Mouse (Mus musculus): ENCODE results near the gene Cacna2d2. TPM values are rescaled to one million over a fixed set of nuclear protein-coding genes. Genes with fewer than 3 reads are reported as not detected.

The Cacna2d2 gene
- polyA plus RNA-seq, 2 experiments from 2014 or later = 0.52 to 0.73 TPM

GRCm38 (mm10) chr9:107464130-107464529, 64.7 kb downstream of the Cacna2d2 start:
- ATAC-seq = no peak

GRCm38 (mm10) chr9:107465657-107466056, 66.2 kb downstream of the Cacna2d2 start:
- no peak for ATAC-seq

- ATAC-seq = no peak
Observed at GRCm38 (mm10) chr9:107469213-107469795, 69.9 kb downstream of the Cacna2d2 start.

- no peak for ATAC-seq
Observed at GRCm38 (mm10) chr9:107470427-107470826, 71.0 kb downstream of the Cacna2d2 start.

GRCm38 (mm10) chr9:107474016-107474415, 74.6 kb downstream of the Cacna2d2 start:
- no peak for ATAC-seq

GRCm38 (mm10) chr9:107478979-107479378, 79.6 kb downstream of the Cacna2d2 start:
- no peak for ATAC-seq

- no peak for ATAC-seq
Observed at GRCm38 (mm10) chr9:107479593-107479992, 80.2 kb downstream of the Cacna2d2 start.

- no peak for ATAC-seq
Observed at GRCm38 (mm10) chr9:107480477-107481069, 81.2 kb downstream of the Cacna2d2 start.

GRCm38 (mm10) chr9:107481340-107481739, 81.9 kb downstream of the Cacna2d2 start:
- no peak for ATAC-seq

GRCm38 (mm10) chr9:107482004-107482403, 82.6 kb downstream of the Cacna2d2 start:
- ATAC-seq = no peak

- ATAC-seq = no peak
Observed at GRCm38 (mm10) chr9:107482770-107483169, 83.4 kb downstream of the Cacna2d2 start.

- ATAC-seq = no peak
Observed at GRCm38 (mm10) chr9:107483714-107484113, 84.3 kb downstream of the Cacna2d2 start.

- no peak for ATAC-seq
Observed at GRCm38 (mm10) chr9:107484302-107484701, 84.9 kb downstream of the Cacna2d2 start.

GRCm38 (mm10) chr9:107484766-107485165, 85.4 kb downstream of the Cacna2d2 start:
- no peak for ATAC-seq

- no peak for ATAC-seq
Observed at GRCm38 (mm10) chr9:107486086-107486485, 86.7 kb downstream of the Cacna2d2 start.

- no peak for ATAC-seq
Observed at GRCm38 (mm10) chr9:107486507-107487225, 87.3 kb downstream of the Cacna2d2 start.

GRCm38 (mm10) chr9:107490146-107490545, 90.7 kb downstream of the Cacna2d2 start:
- ATAC-seq = no peak

- ATAC-seq = no peak
Observed at GRCm38 (mm10) chr9:107490625-107491024, 91.2 kb downstream of the Cacna2d2 start.

GRCm38 (mm10) chr9:107493511-107493910, 94.1 kb downstream of the Cacna2d2 start:
- no peak for ATAC-seq

GRCm38 (mm10) chr9:107494238-107494637, 94.8 kb downstream of the Cacna2d2 start:
- no peak for ATAC-seq

GRCm38 (mm10) chr9:107496359-107496758, 96.9 kb downstream of the Cacna2d2 start:
- no peak for ATAC-seq

- no peak for ATAC-seq
Observed at GRCm38 (mm10) chr9:107500708-107501286, 101.4 kb downstream of the Cacna2d2 start.

- ATAC-seq = no peak
Observed at GRCm38 (mm10) chr9:107502131-107502846, 102.9 kb downstream of the Cacna2d2 start.

Data from CD4-positive, CD25-positive, alpha-beta regulatory T cell, adult 4 months (primary cell).